Mouse (Mus musculus) erythroblast, embryonic 14.5 days (primary cell): Measurements from ENCODE around the gene Mpc2.

Experiments used
- GATA1 ChIP-seq: IDR thresholded peaks from 2 replicates; pipeline ENCODE4 v1.6.1; 2012; ENCODE audit warnings: low read length, inconsistent platforms, mixed read lengths
- TAL1 ChIP-seq: IDR thresholded peaks from 3 replicates; pipeline ENCODE4 v1.6.1; 2012; ENCODE audit warnings: low read length, inconsistent platforms, mixed read lengths

DNA sequence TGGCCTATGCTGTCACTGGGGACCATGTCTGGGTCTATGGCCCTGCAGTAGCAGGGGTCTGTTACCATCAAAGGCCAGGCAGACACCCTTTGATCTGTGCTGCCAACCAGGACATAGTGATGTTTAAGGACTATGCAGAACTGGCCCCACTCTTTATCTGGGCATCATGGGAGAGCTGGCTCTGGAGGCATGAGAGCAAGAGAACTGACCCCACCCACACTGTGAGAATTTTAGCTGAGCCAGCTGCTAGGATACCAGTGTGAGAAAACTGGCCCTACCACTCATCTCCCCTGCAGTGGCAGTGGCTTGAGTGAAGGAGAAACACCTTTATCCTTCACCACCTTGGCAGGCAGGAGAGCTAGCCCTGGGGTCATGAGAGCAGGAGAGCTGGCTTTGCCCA is 19.2 kb upstream of the Mpc2 start:
- no peak for TF ChIP-seq GATA1
- no peak for TF ChIP-seq TAL1
